Mouse (Mus musculus) heart, adult 9 months (tissue): ENCODE data around the gene Mgam.
"Not testable (repeated sequence)": the region's sequence is repeated elsewhere in the genome, so short reads cannot be mapped to it uniquely, and the experiment has no call there.

Experiments
- DNase-seq, 2 experiments: peaks; one replicate each; pipeline ENCODE4 v3.0.0; 2022; ENCODE audit warnings: low spot score in 2 of 2

Mgam gene

DNA sequence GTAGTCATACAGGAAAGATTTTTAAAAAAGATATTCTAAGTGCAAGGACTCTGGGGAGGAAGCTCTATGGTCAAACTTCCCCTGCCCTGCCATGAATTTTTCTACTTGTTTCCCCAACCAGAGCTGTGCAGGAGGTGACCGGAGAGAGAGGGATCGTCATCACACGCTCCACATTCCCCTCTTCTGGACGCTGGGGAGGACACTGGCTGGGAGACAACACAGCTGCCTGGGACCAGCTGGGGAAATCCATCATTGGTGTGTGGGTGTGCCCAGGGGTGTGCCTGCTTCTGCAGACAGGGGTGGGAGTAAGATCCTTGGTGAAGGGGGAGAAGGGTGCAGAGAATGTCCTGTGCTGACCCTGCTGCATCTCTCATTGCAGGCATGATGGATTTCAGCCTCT, 99.9 kb downstream of the Mgam start:
- DNase-seq: not testable (repeated sequence)

DNA sequence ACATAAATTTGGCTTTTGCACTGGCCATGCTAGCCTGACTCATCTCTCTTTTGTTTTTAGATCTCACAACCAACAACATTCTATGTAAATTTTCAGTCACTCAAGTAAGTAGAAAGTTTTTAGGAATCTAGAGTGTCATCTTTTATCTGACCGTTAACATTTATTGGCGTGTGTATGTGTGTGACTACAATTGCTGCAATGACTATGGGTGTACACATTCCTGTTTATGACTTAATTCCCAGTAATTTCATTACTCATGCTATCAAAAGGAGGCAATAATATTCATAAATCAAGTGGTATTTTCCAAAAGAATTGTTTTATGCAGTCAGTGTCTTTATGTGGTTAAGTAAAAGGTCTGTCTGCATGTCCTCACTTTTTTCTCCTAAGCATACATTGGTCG, 110.9 kb downstream of the Mgam start:
- no peak for DNase-seq

DNA sequence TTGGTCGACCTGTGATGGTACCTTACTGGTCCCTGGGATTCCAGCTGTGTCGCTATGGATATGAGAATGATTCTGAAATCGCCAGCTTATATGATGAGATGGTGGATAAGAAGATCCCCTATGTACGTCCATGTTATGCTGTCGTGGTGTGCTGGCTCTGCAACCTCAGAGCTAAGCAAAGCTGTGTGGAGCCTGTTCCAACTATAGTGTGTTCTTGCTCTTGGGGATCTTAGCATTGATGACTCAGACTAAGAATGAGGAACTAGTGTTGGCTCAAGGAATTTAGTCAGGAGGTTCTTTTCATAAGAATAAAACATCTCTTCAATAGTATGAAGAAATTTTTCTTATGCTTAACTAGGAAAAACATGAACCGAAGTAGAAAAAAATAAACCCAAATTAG, 120.4 kb downstream of the Mgam start:
- DNase-seq: not testable (repeated sequence)

DNA sequence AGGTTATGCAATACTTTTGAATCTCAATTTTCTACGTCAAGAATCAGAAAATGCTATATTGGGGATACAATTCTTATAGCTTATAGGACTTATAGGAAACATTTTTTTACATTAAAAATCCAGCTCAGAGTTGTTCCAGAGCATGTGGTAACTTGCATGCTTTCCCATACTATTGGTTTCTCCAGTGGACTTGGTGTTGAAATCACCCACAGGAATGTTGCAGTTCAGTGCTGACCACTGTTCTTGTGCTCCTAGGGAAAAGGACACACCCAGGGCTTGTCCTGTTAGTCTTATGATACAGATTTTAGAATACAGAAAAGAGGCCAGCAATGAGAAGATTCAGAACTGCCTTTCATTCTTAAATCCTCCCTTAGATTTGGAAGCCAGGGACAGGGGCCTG, 127.3 kb downstream of the Mgam start:
- no peak for DNase-seq

DNA sequence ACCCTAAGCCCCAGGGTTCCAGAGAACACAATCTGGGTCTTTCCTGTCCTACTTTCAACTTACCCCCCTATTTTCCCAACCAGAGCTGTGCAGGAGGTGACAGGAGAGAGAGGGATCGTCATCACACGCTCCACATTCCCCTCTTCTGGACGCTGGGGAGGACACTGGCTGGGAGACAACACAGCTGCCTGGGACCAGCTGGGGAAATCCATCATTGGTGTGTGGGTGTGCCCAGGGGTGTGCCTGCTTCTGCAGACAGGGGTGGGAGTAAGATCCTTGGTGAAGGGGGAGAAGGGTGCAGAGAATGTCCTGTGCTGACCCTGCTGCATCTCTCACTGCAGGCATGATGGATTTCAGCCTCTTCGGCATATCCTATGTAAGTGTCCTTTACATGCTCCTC, 128.7 kb downstream of the Mgam start:
- DNase-seq: not testable (repeated sequence)

DNA sequence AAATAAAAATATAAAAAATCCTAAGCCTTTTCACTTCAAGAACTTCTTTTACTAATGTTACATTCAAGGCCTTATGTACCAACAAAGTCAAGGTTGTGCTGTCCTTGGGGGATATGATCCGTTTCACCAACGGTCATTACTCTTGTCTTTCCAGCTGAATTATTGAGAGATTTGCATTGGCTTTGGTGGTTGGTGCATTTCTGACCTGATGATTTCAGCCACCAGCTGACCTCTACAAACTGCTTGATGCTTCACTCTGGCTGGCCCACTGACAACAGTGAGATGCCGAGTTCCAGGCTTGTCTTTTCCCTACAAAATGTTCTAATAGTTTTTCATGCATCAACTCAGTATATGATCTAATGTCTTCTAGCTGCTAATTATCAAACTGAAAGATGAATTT, 146.0 kb downstream of the Mgam start:
- DNase-seq: no peak

DNA sequence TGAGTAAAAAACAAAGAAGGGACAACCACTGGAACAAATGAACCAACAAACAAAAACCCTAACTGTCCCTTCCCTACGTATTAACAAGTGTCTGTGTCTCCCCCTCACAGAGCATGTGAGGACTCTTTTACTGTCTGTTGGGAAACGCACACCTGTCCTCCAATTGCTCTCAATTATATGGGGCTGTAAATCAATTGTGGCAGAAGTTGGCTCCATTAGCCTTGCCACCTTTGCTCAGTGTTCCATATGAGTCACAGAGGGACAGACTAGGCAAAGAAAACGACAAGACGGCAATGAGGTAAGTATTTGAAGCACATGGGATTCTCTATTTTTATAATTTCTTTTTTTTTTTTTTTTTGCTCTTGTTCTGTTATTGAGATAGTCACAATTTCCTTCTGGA, 149.8 kb downstream of the Mgam start:
- DNase-seq: no peak

DNA sequence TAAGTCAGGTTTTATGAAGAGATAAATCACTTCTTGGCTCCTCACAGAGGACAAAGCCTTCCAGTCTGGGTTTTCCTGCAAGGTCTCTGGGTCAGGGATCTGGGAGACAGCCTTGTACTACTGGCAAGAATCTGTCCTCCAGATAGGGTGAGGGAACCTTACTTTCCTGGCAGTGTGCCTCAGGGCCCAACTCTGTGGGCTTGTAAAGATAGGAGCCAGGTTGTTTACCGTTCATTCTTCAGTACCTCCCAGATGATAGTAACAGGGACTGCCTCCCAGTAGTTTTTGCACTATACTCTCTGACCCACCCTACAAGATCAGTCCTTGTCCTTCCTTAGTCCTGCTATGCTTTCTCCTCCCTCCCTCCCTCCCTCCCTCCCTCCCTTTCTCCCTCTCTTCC, 155.0 kb downstream of the Mgam start:
- no peak for DNase-seq

DNA sequence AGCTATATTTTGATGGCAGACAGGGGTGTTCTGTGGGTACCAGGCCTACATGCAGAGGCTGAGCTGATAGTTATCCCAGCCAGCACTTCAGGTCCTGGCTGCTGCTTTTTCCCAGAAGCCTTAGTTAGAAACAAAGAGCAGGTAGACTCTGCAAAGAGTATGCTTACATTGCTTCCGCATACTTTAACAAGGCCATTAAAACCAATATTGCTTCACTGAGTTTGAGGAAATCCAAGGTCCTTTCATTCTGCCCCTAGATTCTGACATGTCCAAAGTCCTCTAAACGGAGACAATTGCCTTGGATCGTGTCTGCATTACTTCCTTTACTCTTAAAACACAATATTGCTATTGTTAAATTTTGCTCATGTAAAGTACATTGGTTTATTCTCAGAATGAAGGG, 155.7 kb downstream of the Mgam start:
- no peak for DNase-seq

DNA sequence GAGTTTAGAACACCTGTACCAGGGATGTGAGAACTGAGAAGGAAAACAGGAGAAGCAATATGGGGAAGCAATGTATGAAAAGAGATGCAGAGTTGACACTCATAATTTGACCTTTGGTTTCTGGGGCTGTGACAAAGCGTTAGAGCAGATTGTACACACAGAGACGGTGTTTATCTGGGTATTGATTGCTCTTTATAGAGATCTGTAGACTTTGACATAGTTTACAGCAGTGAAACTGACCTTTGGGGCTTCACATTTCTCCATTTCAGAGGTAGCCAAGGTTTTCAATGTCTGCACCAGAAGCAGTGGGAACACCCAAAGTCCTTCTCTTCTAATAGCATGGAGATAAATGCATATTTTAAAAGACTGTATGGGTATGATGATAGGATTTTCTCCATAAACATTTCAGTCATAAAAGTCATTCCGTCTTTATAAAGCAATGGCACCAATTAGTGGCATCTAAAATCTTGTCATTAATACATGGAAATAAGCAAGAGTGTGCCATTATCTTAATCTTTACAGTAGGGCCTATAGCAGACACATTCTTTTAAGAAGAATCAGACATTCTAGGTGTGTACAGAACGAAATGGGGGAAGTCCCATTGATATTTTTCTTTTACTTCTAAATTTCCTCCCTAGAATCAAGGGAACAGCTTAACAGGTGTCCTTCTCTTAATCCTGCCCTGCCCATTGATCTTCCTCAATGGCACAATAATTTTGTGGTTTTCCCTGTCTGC, 166.6 kb downstream of the Mgam start:
- DNase-seq: no peak

DNA sequence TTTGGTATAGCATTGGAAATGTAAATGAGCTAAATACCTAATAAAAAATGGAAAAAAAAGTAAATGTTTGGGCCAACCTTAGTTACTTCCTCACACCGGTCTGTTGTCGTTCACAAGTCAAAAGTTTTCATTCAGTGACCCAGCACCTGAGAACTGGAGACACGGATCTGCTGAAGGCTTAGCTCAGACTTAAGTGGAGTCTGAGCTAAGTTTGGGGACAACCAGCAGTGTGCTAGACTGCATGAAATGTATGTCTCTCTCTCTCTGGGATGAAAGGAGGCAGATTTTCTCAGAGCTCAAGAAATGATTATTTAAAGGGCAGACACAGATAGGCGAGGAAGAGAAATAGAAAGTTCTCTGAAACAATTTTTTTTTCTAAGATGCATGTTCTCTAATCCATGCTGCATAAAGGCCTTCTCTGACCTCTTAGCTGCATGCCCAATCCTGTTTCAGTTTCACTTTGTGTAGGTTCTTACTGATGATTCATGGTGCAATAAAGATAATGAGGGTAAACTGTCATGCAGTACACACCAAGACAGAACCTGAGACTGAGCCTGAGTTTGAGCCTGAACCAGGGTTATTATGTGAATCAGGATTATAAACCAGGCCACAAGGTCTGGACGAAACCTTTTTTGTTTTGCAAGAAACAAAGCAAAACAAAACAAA, 189.7 kb downstream of the Mgam start:
- no peak for DNase-seq
